Mouse (Mus musculus): Measurements from ENCODE around the gene 4931440F15Rik.
"Not testable (repeated sequence)": the region's sequence is repeated elsewhere in the genome, so short reads cannot be mapped to it uniquely, and the experiment has no call there.

DNA sequence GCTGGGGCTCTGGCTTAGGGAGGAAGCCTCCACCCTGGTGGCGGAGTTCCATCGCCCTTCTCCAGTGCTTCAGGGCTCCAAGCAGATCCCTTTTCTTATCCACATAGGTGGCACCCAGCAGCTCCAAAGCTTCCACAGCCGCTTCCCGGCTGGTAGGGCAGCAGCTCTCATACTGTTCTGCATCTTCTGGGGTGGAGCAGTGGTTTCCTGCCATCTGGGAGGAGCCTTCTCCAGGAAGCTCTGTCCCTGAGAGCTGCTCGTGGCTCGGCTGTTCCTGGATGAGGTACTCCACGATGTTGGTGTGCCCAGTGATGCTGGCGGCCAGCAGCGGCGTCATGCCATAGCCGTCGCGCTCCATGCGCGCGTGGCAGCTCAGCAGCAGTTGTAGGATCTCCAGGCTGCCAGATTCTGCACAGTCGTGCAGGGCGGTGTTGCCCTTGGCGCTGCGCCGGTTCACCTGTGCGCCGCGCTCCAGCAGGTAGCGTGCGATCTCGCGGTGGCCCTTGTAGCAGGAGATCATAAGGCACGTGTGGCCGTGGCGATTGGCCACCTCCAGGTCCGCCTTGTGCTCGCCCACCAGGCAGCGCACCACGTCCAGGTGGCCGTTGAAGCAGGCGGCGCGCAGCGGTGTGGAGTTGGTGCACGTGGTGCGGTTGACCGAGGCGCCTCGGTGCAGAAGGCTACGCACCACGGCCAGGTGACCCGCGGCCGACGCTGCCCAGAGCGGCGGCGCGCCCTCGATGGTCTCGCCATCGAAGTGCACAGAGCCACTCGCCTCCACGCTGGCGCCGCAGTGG, 796 bp downstream of the 4931440F15Rik start:
- TF ChIP-seq CTCF, EP300 (IDR thresholded peaks at IDR 0.05; ENCODE audit: low read depth): not testable (repeated sequence)
